Mouse (Mus musculus): ENCODE measurements around the gene Bcar1. TPM values are rescaled to one million over a fixed set of nuclear protein-coding genes. Genes with fewer than 3 reads are reported as not detected.

The Bcar1 gene
- polyA plus RNA-seq, 1 experiment from 2014 or later, result 39.7 TPM

DNA sequence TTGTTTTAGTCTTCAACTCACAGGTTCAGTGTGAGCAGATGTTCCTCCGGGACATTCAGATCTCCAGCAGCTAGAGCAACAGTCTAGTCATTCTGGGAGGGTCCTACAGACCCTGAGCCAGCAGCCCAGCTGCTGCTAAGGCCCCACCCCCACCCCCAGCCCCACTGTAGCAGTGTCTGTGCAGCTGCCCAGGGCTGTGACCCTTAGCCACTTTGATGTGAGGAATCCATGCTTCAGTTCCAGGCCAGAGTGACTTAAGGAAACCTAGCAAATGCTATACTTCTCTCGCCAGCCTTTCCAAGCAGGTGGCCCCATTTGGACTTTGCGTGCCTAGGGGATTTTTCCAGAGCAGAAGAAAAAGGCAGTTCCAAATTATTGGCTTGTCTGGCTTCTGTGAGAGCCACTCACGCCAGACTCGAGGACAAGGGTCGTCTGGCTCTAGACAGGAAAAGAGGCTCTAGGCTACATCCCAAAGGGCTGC lies 50.3 kb downstream of the Bcar1 start:
- no peaks in the 10 kb centered on the region for H3K9me3 ChIP-seq
- no peaks in the 10 kb centered on the region for H3K36me3 ChIP-seq
- H3K4me2 ChIP-seq, result no peak overlapping the region
- H3K27ac ChIP-seq, result no peak overlapping the region
- H3K27me3 ChIP-seq (replicated peaks), result no peaks in the 10 kb centered on the region
- peak; percentile 45; the same call in 1 of the 2 replicates for ATAC-seq (ENCODE audit: insufficient read depth, low FRiP score, low read depth)
- no peak overlapping the region for H3K4me3 ChIP-seq (replicated peaks)
- no peaks in the 10 kb centered on the region for H3K4me1 ChIP-seq
- H3K9ac ChIP-seq, result no peak overlapping the region
- 42% methylated on average over 6 of the region's 6 CpGs for WGBS

DNA sequence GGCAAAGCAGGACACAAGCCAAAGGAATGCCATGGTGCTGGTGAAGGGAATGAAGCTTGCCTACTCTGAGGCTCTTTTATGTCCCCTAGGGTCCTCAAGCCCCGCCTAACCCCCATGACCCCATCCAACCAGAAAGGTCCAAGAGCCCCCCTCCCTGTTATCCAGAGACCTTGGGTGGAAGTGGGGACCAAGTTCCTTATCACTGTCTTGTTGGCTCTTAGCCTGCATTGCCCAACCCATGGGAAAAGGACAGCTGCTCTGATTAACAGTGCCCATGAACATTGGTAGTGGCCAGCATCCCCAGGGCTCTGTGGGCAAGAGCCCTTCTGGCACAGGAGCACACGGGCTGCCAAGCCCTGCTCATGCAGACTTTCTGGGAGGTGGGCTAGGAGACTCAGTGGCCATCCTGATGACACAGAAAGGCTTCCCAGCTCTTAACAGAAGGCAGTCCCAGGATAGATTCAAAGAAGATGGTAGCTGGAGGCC lies 52.6 kb downstream of the Bcar1 start, which contains the start of gene Ctrb1:
TSS of gene Ctrb1 (minus strand) at position 51 of the 486 bp plus-strand sequence.
- 90% methylated on average over 2 of the region's 2 CpGs for WGBS
- ATAC-seq (ENCODE audit: insufficient read depth, low FRiP score, low read depth), result peak; percentile 28; the same call in 1 of the 2 replicates

DNA sequence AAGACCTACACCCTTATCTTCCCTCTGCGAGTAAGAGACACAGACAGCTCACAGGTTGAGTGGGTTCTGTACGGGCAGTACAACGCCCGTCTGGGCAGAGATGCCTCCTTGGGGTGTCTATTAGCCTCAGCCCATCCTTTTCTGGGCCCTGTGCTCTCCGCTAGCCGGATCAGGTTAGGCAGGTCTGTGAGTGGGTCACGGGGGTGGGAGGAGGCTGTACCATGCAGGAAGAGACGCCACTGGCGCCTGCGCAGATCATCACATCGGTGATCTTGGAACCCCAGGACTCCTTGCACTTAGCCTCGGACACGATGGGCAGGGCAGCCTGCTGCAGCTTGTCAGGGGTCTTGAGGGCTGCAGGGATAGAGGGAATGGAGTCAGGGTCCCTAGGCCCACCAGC lies 56.7 kb downstream of the Bcar1 start:
- 81% methylated on average over 13 of the region's 13 CpGs for WGBS
- Histone ChIP-seq H3K27ac (no peak overlapping the region), H3K4me1 (no peaks in the 10 kb centered on the region), H3K9ac (no peak overlapping the region), H3K4me3 (replicated peaks) (no peak overlapping the region), H3K27me3 (replicated peaks) (no peaks in the 10 kb centered on the region), H3K4me2 (no peak overlapping the region), H3K36me3 (no peaks in the 10 kb centered on the region), H3K9me3 (no peaks in the 10 kb centered on the region)
- ATAC-seq (ENCODE audit: insufficient read depth, low FRiP score, low read depth), result peak; percentile 50

More for the DNA sequence above, 52.6 kb downstream of the Bcar1 start, which contains the start of gene Ctrb1:
- H3K27ac ChIP-seq, result no peak within 1 kb of the TSS
- no peaks in the 10 kb centered on the region for H3K4me1 ChIP-seq
- H3K27me3 ChIP-seq (replicated peaks), result no peaks in the 10 kb centered on the region
- no peak within 1 kb of the TSS for H3K4me3 ChIP-seq (replicated peaks)
- no peak within 1 kb of the TSS for H3K4me2 ChIP-seq
- no peaks in the 10 kb centered on the region for H3K9me3 ChIP-seq
- no peaks in the 10 kb centered on the region for H3K36me3 ChIP-seq
- H3K9ac ChIP-seq, result no peak within 1 kb of the TSS

DNA sequence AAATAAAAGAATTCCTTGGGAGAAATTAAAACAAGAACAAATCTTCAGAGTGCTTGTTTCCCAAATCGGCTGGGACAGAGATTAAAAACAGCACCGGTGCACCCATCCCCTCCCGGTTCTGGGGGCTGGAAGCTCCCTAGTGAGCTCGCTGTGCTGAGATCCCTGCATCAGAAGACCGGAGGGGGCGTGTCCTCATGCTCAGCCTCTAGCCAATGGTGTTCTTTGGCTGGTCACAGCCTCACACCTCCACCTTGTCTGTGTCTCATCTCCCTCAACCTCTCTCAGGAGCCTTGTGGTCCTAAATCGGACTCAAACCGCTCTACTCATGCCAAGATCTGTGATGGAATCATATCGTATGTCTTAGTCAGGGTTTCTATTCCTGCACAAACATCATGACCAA lies 61.1 kb downstream of the Bcar1 start:
- no peaks in the 10 kb centered on the region for H3K4me1 ChIP-seq

DNA sequence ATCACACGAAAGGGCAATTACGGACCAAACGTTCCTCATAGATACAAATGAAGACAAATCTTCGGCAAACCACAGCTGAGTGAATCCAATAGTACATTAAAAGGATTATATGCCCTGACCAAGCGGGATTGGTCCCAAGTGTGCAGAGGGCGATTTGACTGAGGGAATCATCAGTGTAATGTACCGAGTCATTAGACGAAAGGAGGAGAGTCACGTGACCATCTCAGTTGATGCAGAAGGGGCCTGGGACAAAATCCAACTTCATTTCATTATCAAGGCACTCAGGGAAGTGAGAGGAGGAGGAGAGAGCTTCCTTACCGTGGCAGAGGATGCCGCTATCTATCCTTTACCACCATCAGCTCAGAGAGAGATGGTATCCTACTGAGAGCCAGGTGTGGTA lies 62.5 kb downstream of the Bcar1 start:
- Histone ChIP-seq H3K4me1 (no peaks in the 10 kb centered on the region), H3K27me3 (replicated peaks) (no peaks in the 10 kb centered on the region), H3K9me3 (no peaks in the 10 kb centered on the region), H3K36me3 (no peaks in the 10 kb centered on the region), H3K9ac (no peak overlapping the region), H3K27ac (no peak overlapping the region), H3K4me3 (replicated peaks) (no peak overlapping the region), H3K4me2 (no peak overlapping the region)
- ATAC-seq (ENCODE audit: insufficient read depth, low FRiP score, low read depth), result no peak
- WGBS, result 66% methylated on average over 11 of the region's 11 CpGs

More for the DNA sequence above, 61.1 kb downstream of the Bcar1 start:
- no peak for ATAC-seq (ENCODE audit: insufficient read depth, low FRiP score, low read depth)
- Histone ChIP-seq H3K4me3 (replicated peaks) (no peak overlapping the region), H3K27me3 (replicated peaks) (no peaks in the 10 kb centered on the region), H3K4me2 (no peak overlapping the region), H3K36me3 (no peaks in the 10 kb centered on the region), H3K9me3 (no peaks in the 10 kb centered on the region), H3K9ac (no peak overlapping the region), H3K27ac (no peak overlapping the region)
- 29% methylated on average over 9 of the region's 9 CpGs for WGBS

DNA sequence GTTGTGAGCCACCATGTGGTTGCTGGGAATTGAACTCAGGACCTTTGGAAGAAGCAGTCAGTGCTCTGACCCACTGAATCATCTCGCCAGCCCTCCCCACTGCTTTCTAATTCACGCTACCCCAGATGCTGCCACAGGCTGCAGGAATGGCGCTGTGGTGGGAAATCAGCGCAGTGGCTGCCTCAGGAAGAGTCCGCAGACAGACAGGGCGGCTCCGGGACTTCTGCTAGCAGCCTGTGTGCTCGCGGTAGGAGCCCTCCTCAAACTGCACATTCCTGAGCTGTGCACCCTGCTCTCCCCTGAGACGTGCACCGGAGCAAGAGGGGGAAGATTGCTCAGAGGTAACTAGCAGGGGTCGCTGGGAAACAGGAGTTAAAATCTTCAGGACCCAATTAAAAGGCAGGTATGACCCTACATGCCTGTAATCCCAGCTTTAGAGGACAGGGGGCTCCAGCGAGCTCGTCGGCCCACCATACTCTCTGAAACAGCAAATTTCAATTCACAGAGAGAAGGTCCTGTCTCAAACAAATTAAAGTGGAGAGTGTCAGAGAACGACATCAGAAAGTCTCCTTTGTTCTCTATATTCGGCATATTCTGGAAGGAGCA lies 63.1 kb downstream of the Bcar1 start:
- Histone ChIP-seq H3K27ac (no peak overlapping the region), H3K9ac (no peak overlapping the region)

DNA sequence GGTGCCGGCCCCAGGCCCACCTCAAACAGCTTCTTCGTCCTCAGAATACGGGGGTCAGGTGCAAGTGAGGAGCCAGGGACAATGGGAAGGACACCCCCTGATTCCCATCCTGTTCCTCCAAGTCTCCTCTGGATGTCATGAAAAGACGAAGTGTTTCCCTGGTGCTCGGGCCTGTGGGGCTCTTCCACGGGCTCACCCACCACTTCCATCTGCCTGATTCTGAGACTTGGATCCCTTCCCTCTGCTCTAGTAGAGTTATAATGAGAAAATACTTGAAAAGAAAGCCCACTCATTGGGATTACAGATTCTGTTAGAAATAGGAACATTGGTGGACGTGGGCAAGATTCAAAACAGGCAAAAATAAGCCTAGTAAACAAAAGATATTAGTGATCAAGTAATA lies 64.8 kb downstream of the Bcar1 start:
- Histone ChIP-seq H3K27ac (no peak overlapping the region), H3K36me3 (no peaks in the 10 kb centered on the region), H3K9ac (no peak overlapping the region), H3K9me3 (no peaks in the 10 kb centered on the region), H3K4me3 (replicated peaks) (no peak overlapping the region), H3K27me3 (replicated peaks) (no peaks in the 10 kb centered on the region), H3K4me1 (no peaks in the 10 kb centered on the region), H3K4me2 (no peak overlapping the region)
- no peak for ATAC-seq (ENCODE audit: insufficient read depth, low FRiP score, low read depth)
- WGBS, result 86% methylated on average over 7 of the region's 7 CpGs

More for the DNA sequence above, 63.1 kb downstream of the Bcar1 start:
- 36% methylated on average over 17 of the region's 17 CpGs for WGBS
- Histone ChIP-seq H3K4me1 (no peaks in the 10 kb centered on the region), H3K36me3 (no peaks in the 10 kb centered on the region), H3K4me3 (replicated peaks) (no peak overlapping the region), H3K4me2 (no peak overlapping the region), H3K9me3 (no peaks in the 10 kb centered on the region), H3K27me3 (replicated peaks) (no peaks in the 10 kb centered on the region)
- ATAC-seq (ENCODE audit: insufficient read depth, low FRiP score, low read depth), result no peak

DNA sequence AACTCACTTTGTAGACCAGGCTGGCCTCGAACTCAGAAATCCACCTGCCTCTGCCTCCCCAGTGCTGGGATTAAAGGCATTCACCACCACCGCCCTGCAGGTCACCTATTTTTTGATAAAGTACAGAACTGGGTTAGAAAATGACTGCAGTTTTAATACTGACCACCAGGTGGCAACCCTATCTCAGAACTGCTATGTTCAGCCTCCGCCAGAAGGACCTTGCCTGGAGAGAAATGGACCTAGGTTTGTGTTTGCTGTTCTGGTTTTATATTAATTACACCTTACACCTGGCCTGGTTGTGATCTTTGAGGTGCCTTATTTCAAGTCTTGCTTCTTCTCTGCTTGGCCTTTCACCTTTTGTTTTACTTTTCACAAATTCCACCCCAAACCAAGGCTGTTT lies 65.5 kb downstream of the Bcar1 start:
- Histone ChIP-seq H3K4me2 (no peak overlapping the region), H3K36me3 (no peaks in the 10 kb centered on the region), H3K9ac (no peak overlapping the region), H3K27ac (no peak overlapping the region), H3K4me1 (no peaks in the 10 kb centered on the region), H3K4me3 (replicated peaks) (no peak overlapping the region), H3K27me3 (replicated peaks) (no peaks in the 10 kb centered on the region), H3K9me3 (no peaks in the 10 kb centered on the region)
- ATAC-seq (ENCODE audit: insufficient read depth, low FRiP score, low read depth), result peak; percentile 54; the same call in 1 of the 2 replicates
- 26% methylated on average over 3 of the region's 3 CpGs for WGBS

DNA sequence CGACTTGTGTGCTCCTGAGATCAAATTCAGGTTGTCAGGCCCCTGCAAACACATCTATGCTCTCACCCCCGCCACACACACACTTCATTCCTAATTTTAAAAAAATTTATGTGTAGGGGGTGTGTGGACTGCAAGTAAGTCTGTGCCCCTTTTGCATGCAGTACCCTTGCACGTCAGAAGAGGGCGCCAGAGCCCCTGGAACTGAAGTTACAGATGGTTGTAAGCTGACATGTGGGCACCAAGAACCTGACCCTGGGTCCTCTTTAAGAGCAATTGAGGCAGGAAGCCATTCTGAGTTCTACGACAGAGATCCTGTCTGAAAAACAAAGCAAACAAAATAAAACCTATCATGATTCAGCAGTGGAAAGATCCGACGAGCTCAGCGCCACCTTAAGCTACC lies 67.4 kb downstream of the Bcar1 start:
- Histone ChIP-seq H3K9me3 (no peaks in the 10 kb centered on the region), H3K9ac (no peak overlapping the region), H3K4me3 (replicated peaks) (no peak overlapping the region), H3K4me2 (no peak overlapping the region), H3K36me3 (no peaks in the 10 kb centered on the region), H3K4me1 (no peaks in the 10 kb centered on the region), H3K27ac (no peak overlapping the region), H3K27me3 (replicated peaks) (no peaks in the 10 kb centered on the region)
- ATAC-seq (ENCODE audit: insufficient read depth, low FRiP score, low read depth), result no peak
- WGBS, result 78% methylated on average over 8 of the region's 8 CpGs

DNA sequence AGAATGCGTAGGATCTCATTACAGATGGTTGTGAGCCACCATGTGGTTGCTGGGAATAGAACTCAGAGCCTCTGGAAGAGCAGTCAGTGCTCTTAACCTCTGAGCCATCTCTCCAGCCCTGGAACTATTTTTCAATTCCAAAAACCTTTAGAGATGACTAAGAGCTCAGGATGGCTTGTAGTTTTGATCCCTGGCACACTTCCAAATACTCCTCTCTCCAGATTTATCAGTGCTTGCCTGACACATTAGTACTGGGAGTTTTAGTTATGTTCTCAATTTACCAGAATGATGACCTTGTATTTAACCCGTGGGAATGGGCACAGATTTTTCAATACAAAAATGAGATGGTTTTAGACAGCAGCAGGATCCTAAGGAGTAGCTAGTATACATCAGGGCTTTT lies 76.9 kb downstream of the Bcar1 start:
- H3K27ac ChIP-seq, result no peak overlapping the region
- no peak overlapping the region for H3K4me3 ChIP-seq (replicated peaks)
- no peak overlapping the region for H3K4me2 ChIP-seq
- H3K9ac ChIP-seq, result no peak overlapping the region
- H3K36me3 ChIP-seq, result peaks cover 15% of the 10 kb centered on the region
- H3K9me3 ChIP-seq, result no peaks in the 10 kb centered on the region
- WGBS, result 72% methylated on average over 2 of the region's 2 CpGs
- no peak for ATAC-seq (ENCODE audit: insufficient read depth, low FRiP score, low read depth)
- H3K4me1 ChIP-seq, result no peaks in the 10 kb centered on the region
- H3K27me3 ChIP-seq (replicated peaks), result no peaks in the 10 kb centered on the region

DNA sequence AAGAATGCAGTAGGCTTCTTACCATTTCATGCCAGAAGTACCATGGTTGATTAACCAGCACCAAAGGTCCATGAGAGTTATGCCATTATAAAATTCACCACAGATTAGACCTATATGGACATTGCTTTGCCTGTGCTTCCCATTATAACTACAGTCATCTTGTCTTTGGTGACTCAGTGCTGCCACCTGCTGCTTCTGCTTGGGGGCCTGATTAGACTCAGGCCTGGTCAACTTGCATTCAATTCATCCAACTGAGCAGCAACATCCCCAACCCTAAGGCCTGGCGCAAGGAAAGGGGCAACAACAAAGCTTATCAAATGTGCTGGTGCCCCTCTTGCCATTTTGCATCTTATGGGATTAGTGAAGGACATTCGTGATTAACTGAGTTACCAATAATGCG lies 81.1 kb downstream of the Bcar1 start:
- Histone ChIP-seq H3K4me3 (replicated peaks) (no peak overlapping the region), H3K4me1 (no peaks in the 10 kb centered on the region), H3K36me3 (0 out of 2 replicates have a peak, but pooled peaks cover 4% of the 10 kb centered on the region), H3K27ac (no peak overlapping the region), H3K27me3 (replicated peaks) (no peaks in the 10 kb centered on the region), H3K4me2 (no peak overlapping the region), H3K9me3 (no peaks in the 10 kb centered on the region), H3K9ac (no peak overlapping the region)
- ATAC-seq (ENCODE audit: insufficient read depth, low FRiP score, low read depth), result peak; percentile 39; the same call in 1 of the 2 replicates
- WGBS, result 92% methylated on average over 3 of the region's 3 CpGs
